Mouse (Mus musculus) megakaryocyte-erythroid progenitor cell, adult 5-6 weeks (primary cell): ENCODE measurements around the gene Olfr352. TPM values are rescaled to one million over a fixed set of nuclear protein-coding genes. Genes with fewer than 3 reads are reported as not detected.

ENCODE experiments used
- ATAC-seq: replicated peaks from 2 replicates; pipeline ENCODE4 v1.8.0; 2016; ENCODE audit warnings: mild to moderate bottlenecking, inconsistent platforms; ENCODE audit not compliant: severe bottlenecking, poor library complexity, low FRiP score, low TSS enrichment
- total RNA-seq, 2 experiments: library from RNA; stranded (forward) in 1 of 2; stranded (reverse) in 1 of 2; fragments of 200-1000, 215-1000 nt in 1 of 2; fragments of >200 nt in 1 of 2; fragmentation: Nextera tagmentation in 1 of 2; gene quantifications; 2 replicates each; pipeline ENCODE4 v1.2.3; 2014 to 2017

The Olfr352 gene
- total RNA-seq (2014; fragmentation: Nextera tagmentation) (not detected in 2 replicates), total RNA-seq (2017) (not detected in 2 replicates)

DNA sequence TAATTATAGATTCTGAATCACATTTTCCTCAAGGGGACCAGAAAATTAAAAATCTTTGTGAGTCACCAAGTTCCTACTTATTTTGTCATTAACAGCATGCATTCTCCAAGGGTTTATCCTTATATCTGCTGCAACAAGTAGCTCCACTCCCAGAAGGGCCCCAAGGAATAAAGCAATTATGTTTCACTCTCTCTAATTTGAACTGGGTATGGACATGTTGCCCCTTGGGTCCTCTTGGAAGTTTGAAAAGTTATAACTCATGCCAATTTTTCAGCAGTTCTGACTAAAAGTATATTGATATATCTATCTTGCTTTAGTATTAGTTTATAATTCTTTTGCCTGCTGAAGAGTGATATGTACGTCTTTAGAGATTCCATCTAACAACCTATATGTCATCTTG is at the start of gene Olfr352:
TSS of gene Olfr352 (plus strand) at position 301 of the 400 bp plus-strand sequence.
- ATAC-seq: no peak

DNA sequence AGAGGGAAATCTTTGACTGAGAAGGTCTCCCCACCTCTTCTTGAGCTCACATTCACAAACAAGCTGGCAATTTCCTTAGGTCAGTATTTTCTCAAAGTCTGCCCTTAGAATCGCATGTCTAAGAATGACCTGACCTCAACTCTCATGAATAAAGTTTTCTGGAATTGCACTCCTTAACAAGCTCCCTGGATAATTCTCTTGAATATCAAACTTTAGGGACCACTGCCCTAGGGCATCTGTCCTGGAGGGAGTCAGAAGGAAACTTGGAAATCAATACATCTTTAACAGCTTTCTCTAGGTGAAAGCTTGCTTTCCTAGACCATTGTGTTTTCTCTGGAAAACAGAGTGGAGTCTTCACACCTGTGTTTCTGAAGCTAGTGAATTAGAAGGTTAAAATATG is 22.2 kb upstream of the Olfr352 start, which contains the start of gene Olfr350:
TSS of gene Olfr350 (plus strand) at position 301 of the 400 bp plus-strand sequence.
- no peak for ATAC-seq

DNA sequence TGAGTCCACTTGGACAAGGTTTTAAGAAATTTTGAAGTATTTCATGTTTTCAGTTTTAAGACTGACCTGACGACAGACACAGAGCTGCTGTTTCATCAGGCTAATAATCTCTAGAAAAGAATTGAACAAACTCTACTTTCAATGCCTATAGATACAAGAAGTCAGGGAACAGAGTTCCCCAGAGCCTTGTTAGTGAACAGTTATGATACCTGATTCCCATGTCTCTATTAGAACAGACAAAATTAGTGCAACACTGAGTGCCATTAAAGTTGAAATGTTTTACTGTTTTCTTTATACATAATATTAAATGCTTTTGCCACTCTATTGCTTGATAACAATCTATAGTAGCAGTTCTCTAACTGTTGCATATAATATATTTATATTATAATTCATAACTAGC is 5.7 kb upstream of the Olfr352 start, which contains the start of gene Olfr351:
TSS of gene Olfr351 (minus strand) at position 101 of the 400 bp plus-strand sequence.
- ATAC-seq: no peak

DNA sequence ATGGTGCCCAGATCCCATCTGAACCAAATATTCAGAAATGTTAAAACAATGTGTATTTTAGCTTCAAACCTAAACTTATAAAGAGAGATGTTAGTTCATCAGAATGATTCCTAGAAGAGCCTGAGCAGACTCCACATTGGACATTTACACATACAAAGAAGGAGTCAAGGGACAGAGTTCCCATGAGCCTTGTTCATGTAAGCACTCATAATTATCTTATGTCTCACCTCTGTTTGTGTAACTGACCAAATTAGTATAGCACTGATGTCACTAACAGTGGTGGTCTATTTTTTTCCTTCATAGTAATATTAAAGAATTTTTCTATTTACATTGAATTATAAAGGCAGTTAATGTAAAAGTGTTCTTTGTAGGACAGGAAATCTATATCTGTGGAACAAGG is 24.6 kb downstream of the Olfr352 start, which contains the start of gene Olfr353:
TSS of gene Olfr353 (minus strand) at position 101 of the 400 bp plus-strand sequence.
- no peak for ATAC-seq

DNA sequence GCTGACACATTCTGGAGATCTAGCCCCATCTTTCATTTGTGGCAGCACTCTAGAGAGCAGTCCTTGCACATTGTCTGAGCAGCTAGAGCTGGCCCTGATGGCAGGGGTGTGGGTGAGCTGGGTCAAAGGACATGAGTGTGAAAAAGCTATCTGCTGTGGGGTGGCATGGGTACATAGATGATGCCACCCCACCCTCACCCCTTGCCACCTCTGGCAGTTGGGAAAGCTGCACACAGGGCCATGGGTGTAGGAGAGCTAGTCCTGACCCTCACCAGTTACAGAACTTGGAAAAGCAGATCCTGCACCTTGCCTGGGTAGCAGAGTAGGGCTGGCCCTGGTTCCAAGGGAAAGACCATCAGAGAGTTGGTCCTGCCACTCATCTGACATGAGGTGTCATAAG is 28.9 kb downstream of the Olfr352 start:
- ATAC-seq: no peak

DNA sequence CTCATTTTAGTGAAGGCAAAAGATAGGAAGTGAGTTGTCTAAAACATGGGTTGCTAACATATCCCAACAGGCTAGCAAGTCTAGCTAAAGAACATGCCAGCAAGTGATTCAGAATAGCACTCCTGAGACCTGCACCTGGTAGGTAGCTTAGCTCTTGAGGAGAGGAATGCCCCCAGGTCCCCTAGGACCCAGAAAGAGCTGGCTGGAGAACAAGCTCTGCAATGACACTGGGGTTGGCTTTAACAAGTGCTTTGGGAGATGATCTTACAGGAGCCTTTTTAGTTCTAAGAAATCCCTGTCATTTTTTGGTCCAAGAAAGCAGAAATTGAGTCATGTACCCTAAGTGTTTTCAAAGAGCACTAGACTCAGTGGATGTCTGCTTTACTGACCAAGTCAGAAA is 37.1 kb downstream of the Olfr352 start, which contains the start of gene Olfr354:
TSS of gene Olfr354 (plus strand) at position 301 of the 400 bp plus-strand sequence.
- ATAC-seq: no peak

Other genes starting within 250 kb of the Olfr352 start
- gene Olfr345, start 228.4 kb upstream of the Olfr352 start, total RNA-seq (2014; fragmentation: Nextera tagmentation): not detected in 2 replicates
- not detected in 2 replicates for gene Olfr345, start 228.4 kb upstream of the Olfr352 start, total RNA-seq (2017)
- not detected in 2 replicates for gene Olfr346, start 182.7 kb upstream of the Olfr352 start, total RNA-seq (2014; fragmentation: Nextera tagmentation)
- not detected in 2 replicates for gene Olfr346, start 182.7 kb upstream of the Olfr352 start, total RNA-seq (2017)
- not detected in 2 replicates for gene Olfr347, start 136.6 kb upstream of the Olfr352 start, total RNA-seq (2014; fragmentation: Nextera tagmentation)
- gene Olfr347, start 136.6 kb upstream of the Olfr352 start, total RNA-seq (2017): not detected in 2 replicates
- not detected in 2 replicates for gene Olfr348, start 84.2 kb upstream of the Olfr352 start, total RNA-seq (2014; fragmentation: Nextera tagmentation)
- not detected in 2 replicates for gene Olfr348, start 84.2 kb upstream of the Olfr352 start, total RNA-seq (2017)
- gene Olfr50, start 77.9 kb upstream of the Olfr352 start, total RNA-seq (2014; fragmentation: Nextera tagmentation): not detected in 2 replicates
- gene Olfr50, start 77.9 kb upstream of the Olfr352 start, total RNA-seq (2017): not detected in 2 replicates
- gene Olfr3, start 51.4 kb upstream of the Olfr352 start, total RNA-seq (2014; fragmentation: Nextera tagmentation): not detected in 2 replicates
- gene Olfr3, start 51.4 kb upstream of the Olfr352 start, total RNA-seq (2017): not detected in 2 replicates
- not detected in 2 replicates for gene Olfr350, start 22.1 kb upstream of the Olfr352 start, total RNA-seq (2014; fragmentation: Nextera tagmentation)
- gene Olfr350, start 22.1 kb upstream of the Olfr352 start, total RNA-seq (2017): not detected in 2 replicates
- not detected in 2 replicates for gene Olfr351, start 5.8 kb upstream of the Olfr352 start, total RNA-seq (2014; fragmentation: Nextera tagmentation)
- not detected in 2 replicates for gene Olfr351, start 5.8 kb upstream of the Olfr352 start, total RNA-seq (2017)
- gene Olfr353, start 24.5 kb downstream of the Olfr352 start, total RNA-seq (2014; fragmentation: Nextera tagmentation): not detected in 2 replicates
- gene Olfr353, start 24.5 kb downstream of the Olfr352 start, total RNA-seq (2017): not detected in 2 replicates
- not detected in 2 replicates for gene Olfr354, start 37.2 kb downstream of the Olfr352 start, total RNA-seq (2014; fragmentation: Nextera tagmentation)
- not detected in 2 replicates for gene Olfr354, start 37.2 kb downstream of the Olfr352 start, total RNA-seq (2017)
- gene Olfr355, start 60.4 kb downstream of the Olfr352 start, total RNA-seq (2014; fragmentation: Nextera tagmentation): not detected in 2 replicates
- not detected in 2 replicates for gene Olfr355, start 60.4 kb downstream of the Olfr352 start, total RNA-seq (2017)
- gene Olfr356, start 68.7 kb downstream of the Olfr352 start, total RNA-seq (2014; fragmentation: Nextera tagmentation): not detected in 2 replicates
- not detected in 2 replicates for gene Olfr356, start 68.7 kb downstream of the Olfr352 start, total RNA-seq (2017)
- gene Olfr357, start 125.4 kb downstream of the Olfr352 start, total RNA-seq (2014; fragmentation: Nextera tagmentation): not detected in 2 replicates
- gene Olfr357, start 125.4 kb downstream of the Olfr352 start, total RNA-seq (2017): not detected in 2 replicates
- gene Olfr358, start 140.9 kb downstream of the Olfr352 start, total RNA-seq (2014; fragmentation: Nextera tagmentation): not detected in 2 replicates
- not detected in 2 replicates for gene Olfr358, start 140.9 kb downstream of the Olfr352 start, total RNA-seq (2017)
- gene Olfr360, start 197.3 kb downstream of the Olfr352 start, total RNA-seq (2014; fragmentation: Nextera tagmentation): not detected in 2 replicates
- gene Olfr360, start 197.3 kb downstream of the Olfr352 start, total RNA-seq (2017): not detected in 2 replicates
- not detected in 2 replicates for gene Olfr361, start 220.8 kb downstream of the Olfr352 start, total RNA-seq (2014; fragmentation: Nextera tagmentation)
- gene Olfr361, start 220.8 kb downstream of the Olfr352 start, total RNA-seq (2017): not detected in 2 replicates
- not detected in 2 replicates for gene Olfr362, start 249.4 kb downstream of the Olfr352 start, total RNA-seq (2014; fragmentation: Nextera tagmentation)
- not detected in 2 replicates for gene Olfr362, start 249.4 kb downstream of the Olfr352 start, total RNA-seq (2017)